Mouse (Mus musculus): Measurements from ENCODE around the gene Dgki.

DNA sequence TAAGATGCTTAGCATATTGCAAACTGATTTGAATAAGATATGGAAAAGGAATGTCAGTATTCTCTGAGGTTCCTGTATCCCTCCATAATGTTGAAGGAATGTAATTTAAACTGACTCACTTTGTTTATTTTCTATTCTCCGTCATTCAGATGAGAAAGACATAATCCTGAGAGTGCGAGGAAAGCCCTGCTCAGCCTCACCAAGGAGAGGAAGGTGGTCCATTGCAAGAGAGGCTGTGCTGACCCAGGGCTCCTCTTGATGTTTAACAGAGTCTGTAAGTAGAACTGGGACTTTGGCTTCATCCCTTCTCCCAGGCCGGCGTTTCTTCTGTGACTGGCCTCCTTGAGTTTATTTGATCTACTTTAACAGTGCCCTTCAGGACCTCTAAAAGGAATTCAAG is 423.6 kb downstream of the Dgki start:
- no peak for TF ChIP-seq CTCF (IDR thresholded peaks at IDR 0.05; ENCODE audit: borderline replicate concordance, insufficient read depth, low read depth, low read length)
- TF ChIP-seq POLR2A (IDR thresholded peaks at IDR 0.05; ENCODE audit: borderline replicate concordance, insufficient read depth, low read length), result no peak

Measured in cerebellum, adult 2 months (tissue).